Mouse (Mus musculus) thymus, adult 2 months (tissue): ENCODE data around the gene Mettl11b.

Experiments
- CTCF ChIP-seq: fragments of 200-500 bp; IDR thresholded peaks from 2 replicates; pipeline ENCODE4 v1.5.1; 2012; ENCODE audit warnings: mild to moderate bottlenecking, control low read depth, low read length, moderate library complexity, borderline replicate concordance; ENCODE audit not compliant: control insufficient read depth, poor library complexity, insufficient read depth; ENCODE audit errors: extremely low read depth
- POLR2A ChIP-seq: fragments of 200-500 bp; IDR thresholded peaks from 2 replicates; pipeline ENCODE4 v1.6.1; 2012; ENCODE audit warnings: mild to moderate bottlenecking, low read length, control low read depth, moderate library complexity; ENCODE audit not compliant: control insufficient read depth, poor library complexity, insufficient read depth; ENCODE audit errors: extremely low read depth

- TF ChIP-seq POLR2A (no peak), CTCF (no peak)
Measured at GRCm38 (mm10) chr1:163736441-163737238, 11.6 kb upstream of the Mettl11b start.
